Mouse (Mus musculus): ENCODE data around the gene Hfm1.

The Hfm1 gene

DNA sequence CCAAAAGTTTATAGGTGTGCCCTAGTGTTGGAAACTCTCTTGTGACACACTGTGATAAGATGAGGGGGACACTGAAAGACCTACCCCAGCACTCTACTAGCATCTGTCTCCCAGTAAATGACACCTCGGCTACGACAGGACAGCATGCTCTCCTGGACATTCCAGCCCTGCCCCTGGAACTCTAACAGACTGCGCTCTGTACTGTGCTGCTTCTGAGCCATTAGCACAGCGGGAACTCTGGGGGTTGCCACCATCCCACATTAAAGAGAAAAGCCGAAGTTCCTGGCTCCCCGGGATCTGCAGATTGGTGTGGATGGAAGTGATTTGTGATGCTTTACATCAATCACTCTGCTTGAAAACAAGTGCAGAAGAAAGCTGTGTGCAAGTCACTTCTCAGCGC lies 93.1 kb downstream of the Hfm1 start:
- no peak for DNase-seq

DNA sequence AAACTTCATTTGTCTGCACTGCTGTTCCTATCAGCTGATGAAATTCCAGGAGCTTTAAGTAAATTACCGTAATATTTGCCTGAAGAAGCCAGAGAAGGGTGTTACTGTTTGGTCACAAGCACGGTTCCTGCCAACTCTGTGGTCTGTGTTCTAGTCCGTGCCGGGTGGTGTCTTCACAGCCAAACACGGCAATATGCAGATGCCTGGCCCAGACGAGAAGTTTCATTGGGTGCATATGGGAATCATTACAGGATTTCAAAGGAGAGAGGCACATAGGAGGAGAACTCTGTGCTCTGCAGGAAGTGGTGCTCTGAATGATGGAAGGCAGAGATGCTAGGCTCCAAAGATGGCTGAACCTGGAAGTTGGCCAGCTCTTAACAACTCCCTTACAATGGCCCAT lies 94.7 kb downstream of the Hfm1 start:
- no peak for DNase-seq

DNA sequence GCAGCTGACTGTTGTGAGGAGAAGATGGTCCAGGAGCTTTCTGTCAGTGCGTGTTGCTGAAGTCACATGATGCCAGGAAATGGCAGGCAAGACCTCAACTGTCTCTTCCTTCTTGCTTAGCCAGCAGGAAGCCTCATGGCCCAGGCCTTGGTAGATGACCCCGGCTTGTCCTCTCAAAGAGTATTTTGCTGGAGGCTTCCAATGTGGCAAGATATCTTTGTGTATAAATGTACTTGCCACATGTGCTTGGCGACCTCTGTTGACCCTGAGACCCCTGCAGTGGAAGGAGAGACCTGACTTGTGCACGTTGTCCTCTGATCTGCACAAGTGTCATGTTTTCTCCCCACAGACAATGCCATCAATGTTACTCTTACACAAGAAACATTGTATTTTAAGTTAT lies 95.3 kb downstream of the Hfm1 start:
- DNase-seq: no peak

DNA sequence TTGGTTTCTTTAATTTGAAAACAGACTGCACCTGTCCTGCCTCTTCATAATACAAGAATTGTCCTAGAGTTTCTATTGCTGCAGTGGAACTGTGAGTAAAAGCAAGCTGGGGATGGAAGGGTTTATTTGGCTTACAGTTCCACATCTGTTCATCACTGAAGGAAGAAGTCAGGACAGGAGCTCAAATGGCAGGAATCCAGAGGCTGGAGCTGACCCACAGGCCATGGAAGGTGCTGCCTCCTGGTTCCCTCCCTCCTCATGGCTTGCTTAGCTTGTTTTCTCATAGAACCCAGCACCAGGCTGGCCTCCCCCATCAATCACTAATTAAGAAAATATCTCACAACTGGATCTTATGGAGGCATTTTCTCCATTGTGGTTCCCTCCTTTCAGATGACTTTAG lies 99.4 kb downstream of the Hfm1 start:
- no peak for DNase-seq

DNA sequence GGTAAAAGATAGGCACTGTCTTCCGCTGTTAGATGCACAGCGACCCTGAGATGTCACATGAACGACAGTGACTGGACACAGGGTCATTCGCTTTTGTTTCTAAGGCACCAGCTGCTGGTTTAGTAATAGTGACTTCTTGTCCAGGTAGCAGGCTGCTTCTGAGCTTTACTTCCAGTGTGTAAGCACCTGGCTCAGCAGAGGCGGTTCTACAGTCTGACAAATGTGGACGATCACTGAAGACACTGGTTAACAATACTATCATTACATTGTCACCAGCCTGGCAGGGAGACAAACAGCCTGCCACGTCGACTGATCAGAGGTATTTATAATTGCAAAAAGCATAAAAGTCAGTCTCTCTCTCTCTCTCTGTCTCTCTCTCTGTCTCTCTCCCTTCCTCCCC lies 100.1 kb downstream of the Hfm1 start:
- no peak for DNase-seq

DNA sequence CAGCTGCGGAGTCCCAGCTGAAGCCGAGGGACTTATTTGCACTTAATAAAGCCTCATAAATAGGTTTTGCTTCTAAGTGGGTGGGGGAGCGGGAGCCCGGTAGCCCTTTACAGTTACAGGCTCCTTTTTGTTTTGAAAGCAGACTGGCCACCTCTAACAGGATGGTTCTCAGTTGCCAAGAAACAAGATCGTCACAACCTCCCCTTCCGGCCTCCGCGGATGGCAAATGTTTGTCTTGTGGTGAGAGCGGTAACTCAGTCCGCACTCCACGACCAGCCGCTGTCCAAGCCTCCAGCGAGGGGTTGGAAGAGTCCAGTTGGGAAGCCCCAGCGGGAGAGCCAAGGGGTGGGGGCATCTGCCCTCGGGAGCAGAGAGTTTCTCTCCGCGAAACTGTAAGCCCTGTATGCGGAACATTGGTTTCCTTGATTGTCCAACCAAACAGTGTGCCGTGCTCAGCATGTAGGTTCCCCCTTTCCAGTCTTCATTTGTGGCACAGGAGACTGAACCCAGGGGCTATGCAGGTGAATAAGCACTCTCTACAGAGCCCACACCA lies 100.7 kb downstream of the Hfm1 start:
- DNase-seq: peak; percentile 18

DNA sequence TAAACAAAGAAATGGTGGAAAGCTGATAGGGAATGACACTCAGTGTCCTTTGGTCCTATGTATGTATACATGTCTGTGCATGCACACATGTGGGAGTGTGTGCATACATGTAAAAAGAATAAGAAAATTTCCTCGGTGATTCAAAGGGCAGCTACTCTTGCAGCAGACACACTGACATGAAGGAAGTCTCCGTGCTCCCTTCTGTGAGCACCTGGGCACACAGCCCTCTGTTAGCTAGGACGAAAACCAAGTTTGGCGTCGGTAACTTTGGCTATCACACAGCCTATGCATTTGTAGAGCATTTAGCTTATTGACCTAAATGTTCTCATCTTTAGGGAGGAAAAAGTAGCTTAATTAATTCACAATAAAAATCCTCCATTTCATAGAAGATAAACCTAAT lies 101.4 kb downstream of the Hfm1 start:
- DNase-seq: no peak

DNA sequence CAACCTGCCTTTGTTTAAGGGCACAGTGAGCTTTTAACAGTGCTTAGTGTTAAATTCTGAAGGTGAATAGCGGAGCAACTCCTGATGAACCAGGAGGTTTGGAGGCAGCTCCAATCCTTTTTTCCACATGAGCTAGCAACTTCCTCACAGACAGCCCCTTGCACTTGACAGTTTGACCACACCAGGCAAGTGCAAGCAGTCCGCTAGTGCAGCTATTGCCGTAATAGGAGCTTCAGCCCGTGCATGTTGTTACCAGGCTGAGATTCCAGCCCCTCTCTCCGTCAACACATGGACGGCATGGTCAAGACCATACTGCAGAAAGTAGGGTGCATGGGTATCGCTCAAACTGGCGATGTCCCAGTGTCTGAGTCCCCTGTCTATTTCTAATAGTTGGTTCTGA lies 106.5 kb downstream of the Hfm1 start:
- no peak for DNase-seq

DNA sequence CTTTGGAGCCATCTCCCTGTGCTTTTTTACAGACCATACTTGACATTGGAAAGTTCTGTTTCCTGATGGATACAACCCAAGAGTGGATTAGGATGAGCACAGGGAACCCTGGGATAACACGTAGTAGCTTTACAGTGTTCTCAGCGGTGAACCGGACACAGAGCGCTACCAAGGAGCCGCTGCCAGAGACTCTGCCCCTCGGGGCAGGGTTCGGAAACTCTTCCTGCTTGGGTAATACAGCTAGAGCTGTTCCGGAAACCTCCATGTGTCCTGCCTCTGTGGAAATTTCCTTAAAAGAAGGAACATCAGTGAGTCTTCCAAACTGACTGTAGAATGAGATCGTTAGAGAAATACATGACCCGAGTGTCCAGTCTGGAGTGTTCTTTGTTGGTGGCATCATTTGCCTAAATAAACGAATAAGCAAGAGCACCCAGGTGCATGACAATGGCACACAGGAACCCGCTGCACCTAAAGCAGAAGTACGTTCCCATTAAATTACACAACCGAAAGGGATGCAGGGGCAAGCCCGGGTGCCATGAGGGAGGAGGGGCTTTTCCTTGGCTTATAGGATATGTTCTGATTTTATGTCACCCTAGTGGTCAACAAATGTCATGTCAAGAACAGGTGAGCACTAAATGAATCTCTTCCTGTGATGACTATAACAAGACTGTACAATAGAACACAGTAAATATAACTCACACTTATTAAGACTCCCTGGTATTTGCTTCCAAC lies 110.0 kb downstream of the Hfm1 start:
- DNase-seq: no peak

DNA sequence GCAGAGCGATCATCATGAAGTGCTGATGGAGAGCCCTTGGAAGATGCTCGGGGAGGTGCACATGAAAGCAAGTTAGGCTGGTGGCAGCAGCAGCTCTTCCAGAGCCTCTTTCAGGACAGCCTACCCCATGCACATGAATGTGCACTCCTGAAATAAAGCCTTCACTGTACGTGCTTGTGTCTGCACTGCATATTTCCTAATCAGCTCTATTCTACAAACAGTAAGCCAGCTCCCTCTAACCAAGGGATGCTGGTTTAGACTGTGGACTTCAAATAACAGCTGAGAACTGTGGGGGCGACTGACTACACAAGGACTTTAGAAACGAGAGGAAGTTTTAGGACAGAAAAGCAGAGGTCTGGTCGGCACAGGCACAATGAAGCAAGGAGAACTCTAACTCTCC lies 111.5 kb downstream of the Hfm1 start:
- no peak for DNase-seq

DNA sequence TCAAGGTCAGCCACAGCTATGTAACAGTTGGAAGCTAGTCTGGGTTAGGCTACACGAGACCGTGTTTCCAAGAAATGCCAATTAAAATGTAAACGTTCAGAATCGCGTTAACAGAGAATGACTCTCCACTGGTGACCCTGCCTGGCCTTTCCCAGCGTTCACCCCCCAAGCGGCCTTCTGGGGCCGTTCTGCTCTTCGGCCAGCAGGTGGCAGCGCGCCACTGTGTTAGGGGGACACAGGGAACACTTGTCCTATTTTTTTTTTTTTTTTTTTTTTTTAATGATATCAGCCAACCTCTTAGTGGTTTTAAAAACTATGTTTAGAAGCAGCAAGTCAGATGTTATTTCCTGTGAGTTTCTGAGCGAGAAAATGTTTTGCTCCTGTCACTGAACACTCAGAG lies 123.0 kb downstream of the Hfm1 start:
- DNase-seq: peak; percentile 68

DNA sequence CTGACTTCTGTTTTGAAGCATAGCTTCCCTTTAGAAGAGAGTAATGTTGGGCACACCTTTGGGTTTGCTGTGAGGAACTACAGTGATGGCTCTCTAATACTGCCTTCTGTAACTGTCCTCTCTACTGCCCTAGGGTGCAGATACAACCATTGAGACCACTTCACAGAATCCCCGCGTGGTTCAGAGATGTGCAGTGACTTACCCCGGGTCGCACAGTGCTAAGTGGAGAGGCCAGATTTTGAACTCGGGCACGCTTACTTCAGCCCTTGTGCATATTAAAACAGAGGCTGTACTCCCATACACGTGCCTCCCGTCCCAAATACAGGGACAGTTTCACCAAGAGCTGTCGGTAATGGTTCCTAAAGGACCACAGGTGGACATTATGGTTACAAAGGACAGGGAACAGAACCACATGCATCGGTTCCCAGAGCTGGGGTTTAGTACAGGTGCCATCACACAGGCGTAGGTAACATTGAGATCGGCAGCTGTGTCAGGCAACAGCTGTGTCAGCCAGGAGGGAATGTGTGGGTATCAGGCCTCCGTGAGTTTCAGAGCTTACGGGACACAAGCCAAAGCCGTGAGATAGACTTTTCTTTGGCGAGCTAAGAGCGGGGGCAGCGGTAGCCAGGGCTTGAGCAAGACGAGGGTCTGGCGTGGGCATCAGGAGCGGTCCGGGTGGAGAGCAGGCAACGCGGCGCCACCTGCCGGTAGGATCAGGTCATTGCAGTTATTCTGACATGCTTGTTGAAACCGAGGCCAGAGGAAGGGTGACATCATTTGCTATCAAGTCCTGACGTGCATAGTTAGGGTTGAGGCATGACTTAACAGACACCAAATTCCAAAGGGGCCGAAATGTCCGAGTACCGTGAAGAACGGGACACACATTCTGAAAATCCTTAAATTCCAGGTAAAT lies 124.0 kb downstream of the Hfm1 start:
- peak; percentile 86 for DNase-seq

DNA sequence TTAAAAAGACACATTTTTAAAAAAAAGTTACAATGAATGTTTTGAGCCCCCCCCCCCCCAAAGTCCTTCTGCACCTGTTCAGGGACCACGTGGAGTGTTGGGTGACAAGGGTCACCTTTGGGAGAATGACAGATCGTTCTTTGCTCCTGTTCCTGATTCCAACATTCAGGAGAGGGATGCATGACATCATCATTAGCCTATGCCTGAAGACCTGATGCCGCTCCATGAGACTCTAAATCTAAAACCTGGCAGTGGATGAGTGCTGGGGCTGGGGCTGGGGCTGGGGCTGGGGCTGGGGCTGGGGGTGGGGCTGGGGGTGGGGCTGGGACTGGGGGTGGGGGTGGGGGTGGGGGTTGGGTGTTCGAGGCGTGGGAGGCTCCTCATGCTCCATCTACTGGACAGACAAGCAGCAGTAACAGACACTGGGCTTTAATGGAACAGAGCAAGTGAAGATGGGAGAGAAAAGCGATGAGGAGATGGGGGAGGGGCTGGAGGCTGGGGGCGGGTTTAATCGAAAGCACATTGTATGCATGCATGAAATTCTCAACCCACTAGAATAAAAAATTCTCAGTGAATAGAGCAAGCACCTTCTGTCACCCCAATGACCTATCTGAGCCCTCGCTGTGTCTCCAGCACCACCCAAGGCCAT lies 124.8 kb downstream of the Hfm1 start:
- DNase-seq: no peak

DNA sequence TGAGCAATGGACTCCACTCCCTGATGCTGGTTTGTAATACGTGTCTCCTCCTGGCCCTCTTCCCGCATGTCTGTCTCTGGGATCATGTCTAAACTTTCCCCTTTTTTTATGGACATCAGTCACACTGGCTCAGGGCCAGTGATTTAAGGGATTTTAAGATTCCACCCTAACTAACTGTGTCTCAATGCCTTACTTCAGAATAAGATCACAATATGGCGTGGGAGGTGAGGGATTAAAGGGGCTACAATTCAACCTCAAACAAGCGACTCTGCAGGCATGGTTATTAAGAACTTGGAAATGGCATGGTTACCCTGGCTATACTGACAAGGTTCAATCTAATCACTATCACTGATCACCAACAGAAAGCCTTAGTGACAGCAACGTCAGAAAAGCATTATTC lies 128.2 kb downstream of the Hfm1 start:
- no peak for DNase-seq

DNA sequence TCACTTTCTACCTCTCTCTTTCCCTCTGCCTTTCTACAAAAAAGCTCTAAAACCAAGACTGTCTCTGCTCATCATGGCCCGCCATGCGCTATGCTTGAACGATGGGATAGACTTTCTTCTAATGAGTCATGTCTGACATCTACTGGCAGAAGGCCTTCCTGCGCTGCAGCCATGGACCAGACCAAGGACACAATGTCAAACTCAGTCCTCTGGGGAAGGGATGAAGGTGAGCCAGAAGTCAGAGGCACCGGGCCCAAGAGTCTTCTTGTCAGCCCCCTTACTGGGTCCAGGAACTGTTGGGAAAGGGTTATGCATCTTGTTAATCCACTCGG lies 134.9 kb downstream of the Hfm1 start:
- DNase-seq: peak; percentile 48

DNA sequence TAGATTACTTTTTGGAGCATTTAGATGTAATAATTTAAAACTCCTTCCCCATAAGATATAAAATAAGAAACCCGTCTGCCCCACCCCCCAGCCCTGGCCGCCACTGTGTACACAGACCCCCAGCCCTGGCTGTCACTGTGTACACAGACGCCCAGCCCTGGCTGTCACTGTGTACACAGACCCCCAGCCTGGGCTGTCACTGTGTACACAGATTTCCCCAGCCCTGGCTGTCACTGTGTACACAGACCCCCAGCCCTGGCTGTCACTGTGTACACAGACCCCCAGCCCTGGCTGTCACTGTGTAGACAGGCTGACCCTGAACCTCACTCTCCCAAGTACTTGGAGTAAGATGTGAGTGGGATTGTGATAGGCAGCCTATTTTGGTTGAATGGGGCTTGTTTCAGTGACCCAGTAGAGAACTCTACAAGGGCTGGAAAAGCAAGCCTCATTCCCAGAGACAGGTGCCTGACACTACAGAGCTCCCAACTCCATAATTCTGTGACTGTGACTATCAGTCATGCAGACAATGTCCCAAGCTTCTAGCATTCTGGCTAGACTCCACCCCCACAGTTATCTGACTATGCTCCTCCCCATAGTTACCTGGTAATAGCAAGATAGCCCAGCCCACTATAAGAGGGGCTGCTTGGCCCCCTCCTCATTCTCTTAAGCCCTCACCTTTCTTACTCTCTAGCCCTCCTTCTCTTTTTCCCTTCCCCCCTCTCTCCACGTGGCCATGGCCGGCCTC lies 135.5 kb downstream of the Hfm1 start:
- DNase-seq: no peak
